Mouse (Mus musculus): ENCODE measurements around the gene Obp1a.

Obp1a gene

DNA sequence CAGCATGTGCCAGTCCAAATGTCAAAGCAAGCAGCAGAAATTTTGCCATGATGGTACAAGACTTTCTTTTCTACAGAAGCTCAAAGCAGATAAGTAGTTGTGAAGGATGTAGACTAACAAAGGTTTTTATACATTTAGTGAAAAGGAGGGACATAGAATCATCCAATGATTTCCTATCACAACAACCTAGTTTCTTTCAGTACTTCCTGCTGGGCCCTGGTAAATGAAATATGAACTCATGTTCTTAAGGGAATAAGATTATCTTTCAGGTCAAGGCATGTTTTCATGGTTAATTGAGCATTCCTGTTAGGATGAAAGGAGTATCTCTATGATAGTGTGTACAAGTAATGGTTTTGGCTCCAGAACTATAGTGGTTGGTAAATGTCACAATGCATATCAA, at the start of gene Obp1a:
Obp1a (minus strand) TSS at position 101 of the 400 bp plus-strand sequence.
- DNase-seq (ENCODE audit: low spot score) = no peak

DNA sequence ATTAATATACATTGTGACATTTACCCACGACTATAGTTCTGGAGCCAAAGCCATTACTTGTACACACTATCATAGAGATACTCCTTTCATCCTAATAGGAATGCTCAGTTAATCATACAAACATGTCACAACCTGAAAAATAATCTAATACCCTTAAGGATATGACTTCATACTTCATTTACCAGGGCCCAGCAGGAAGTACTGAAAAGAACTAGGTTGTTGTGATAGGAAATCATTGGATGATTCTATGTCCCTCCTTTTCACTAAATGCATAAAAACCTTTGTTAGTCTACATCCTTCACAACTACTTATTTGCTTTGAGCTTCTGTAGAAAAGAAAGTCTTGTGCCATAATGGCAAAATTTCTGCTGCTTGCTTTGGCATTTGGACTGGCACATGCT, 34.0 kb upstream of the Obp1a start, which contains the start of gene Gm5938:
Gm5938 (plus strand) TSS at position 301 of the 400 bp plus-strand sequence.
- no peak for DNase-seq (ENCODE audit: low spot score)

Measured in adipocyte (in vitro differentiated cells).